9 mouse cellular contexts compared by ENCODE assay signal in genomic region chrX:161399110-161399509, GRCm38 (mm10).
A peak's percentile ranks its signal among the peaks of the same experiment; 100 is the strongest.
DNase-seq lines count a peak whose midpoint lies in the region; ATAC-seq and TF ChIP-seq lines count a peak whose summit lies in the region.
"Had no signal": no experiment of that assay in that cellular context is flagged by ENCODE, and none has a peak within 500 bp of the region (broad histone marks: within the 10 kb centered on the region; RNA-seq: fewer than 3 reads in every experiment).

No protein-coding gene starts in this region.

- TF ChIP-seq CTCF in hindbrain, postnatal 0 days (IDR thresholded peaks at IDR 0.05; ENCODE audit: low read depth), result peak; percentile 94

- no peak overlapping the region for H3K4me2 ChIP-seq in hindbrain, embryonic 11.5 days (replicated peaks; ENCODE audit: low read depth, low read length)
- no peak overlapping the region for H3K4me2 ChIP-seq in hindbrain, embryonic 12.5 days (replicated peaks)
- no peak overlapping the region for H3K4me2 ChIP-seq in hindbrain, postnatal 0 days (ENCODE audit: low read depth, low read length)
- H3K4me2 ChIP-seq: embryonic facial prominence, embryonic 15.5 days had no signal

- H3K9ac ChIP-seq in hindbrain, embryonic 11.5 days (ENCODE audit: low read depth, low read length), result no peak overlapping the region
- no peak overlapping the region for H3K9ac ChIP-seq in hindbrain, embryonic 12.5 days
- H3K9ac ChIP-seq in hindbrain, postnatal 0 days (replicated peaks; ENCODE audit: low read length), result no peak overlapping the region
- H3K9ac ChIP-seq: embryonic facial prominence, embryonic 15.5 days had no signal

- no peak overlapping the region for H3K27ac ChIP-seq in hindbrain, embryonic 11.5 days (ENCODE audit: low read depth, low read length)
- no peak overlapping the region for H3K27ac ChIP-seq in hindbrain, embryonic 12.5 days
- H3K27ac ChIP-seq in hindbrain, postnatal 0 days, result no peak overlapping the region
- H3K27ac ChIP-seq: embryonic facial prominence, embryonic 15.5 days had no signal

- no peaks in the 10 kb centered on the region for H3K9me3 ChIP-seq in hindbrain, embryonic 11.5 days (ENCODE audit: control insufficient read depth, low read length)
- no peaks in the 10 kb centered on the region for H3K9me3 ChIP-seq in hindbrain, embryonic 12.5 days (replicated peaks)
- no peaks in the 10 kb centered on the region for H3K9me3 ChIP-seq in hindbrain, postnatal 0 days (ENCODE audit: low read length)
- H3K9me3 ChIP-seq: embryonic facial prominence, embryonic 15.5 days had no signal

- H3K4me1 ChIP-seq in hindbrain, embryonic 11.5 days (replicated peaks; ENCODE audit: control insufficient read depth, insufficient read depth, low read length), result no peaks in the 10 kb centered on the region
- no peaks in the 10 kb centered on the region for H3K4me1 ChIP-seq in hindbrain, embryonic 12.5 days
- H3K4me1 ChIP-seq in hindbrain, postnatal 0 days (ENCODE audit: insufficient read depth, low read length), result no peaks in the 10 kb centered on the region
- H3K4me1 ChIP-seq: embryonic facial prominence, embryonic 15.5 days had no signal

- H3K36me3 ChIP-seq in hindbrain, embryonic 11.5 days (ENCODE audit: control insufficient read depth, insufficient read depth, low read length), result no peaks in the 10 kb centered on the region
- no peaks in the 10 kb centered on the region for H3K36me3 ChIP-seq in hindbrain, embryonic 12.5 days
- H3K36me3 ChIP-seq in hindbrain, postnatal 0 days (ENCODE audit: insufficient read depth, low read length), result no peaks in the 10 kb centered on the region
- H3K36me3 ChIP-seq: embryonic facial prominence, embryonic 15.5 days had no signal

- H3K4me3 ChIP-seq in hindbrain, embryonic 11.5 days (ENCODE audit: low read depth, low read length), result no peak overlapping the region
- no peak overlapping the region for H3K4me3 ChIP-seq in hindbrain, embryonic 12.5 days
- no peak overlapping the region for H3K4me3 ChIP-seq in hindbrain, postnatal 0 days (ENCODE audit: low read length)
- H3K4me3 ChIP-seq: embryonic facial prominence, embryonic 15.5 days had no signal

- peak; percentile 80 for DNase-seq in hindbrain, embryonic 11.5 days (ENCODE audit: low spot score)
- peak; percentile 5 for DNase-seq in adipocyte (ENCODE audit: low spot score)
- DNase-seq in embryo, embryonic 10.5 days (ENCODE audit: low spot score), result peak; percentile 85
- peak; percentile 89 for DNase-seq in hindbrain, postnatal 0 days (ENCODE audit: low spot score)
- DNase-seq in left cerebral cortex, postnatal 4 days, result peak; percentile 80
- DNase-seq in ovary, postnatal 10 days (ENCODE audit: low spot score), result peak; percentile 39
- peak; percentile 33 to 61 for DNase-seq in thymus, postnatal 10 days (ENCODE audit: low spot score in 2 of 2)

- intact Hi-C loops in left cerebral cortex, postnatal 4 days (cut with DNase I), result loop anchor here (2.0 to 5.0 kb wide), 2 partner anchors 392 to 428 kb away; no protein-coding TSS in a partner anchor

- WGBS in hindbrain, embryonic 11.5 days, result 21% methylated on average over 11 of the region's 11 CpGs
- 23% methylated on average over 11 of the region's 11 CpGs for WGBS in hindbrain, embryonic 12.5 days
- WGBS in hindbrain, postnatal 0 days, result 25% methylated on average over 11 of the region's 11 CpGs

- H3K27me3 ChIP-seq in hindbrain, embryonic 11.5 days (ENCODE audit: control insufficient read depth, insufficient read depth, low read length), result no peaks in the 10 kb centered on the region
- peaks cover 5% of the 10 kb centered on the region; the same call in 1 of the 2 replicates for H3K27me3 ChIP-seq in hindbrain, embryonic 12.5 days
- no peaks in the 10 kb centered on the region for H3K27me3 ChIP-seq in hindbrain, postnatal 0 days (ENCODE audit: insufficient read depth, low read length)

- ATAC-seq in hindbrain, embryonic 11.5 days (ENCODE audit: low FRiP score), result no peak
- no peak for ATAC-seq in hindbrain, embryonic 12.5 days (ENCODE audit: low FRiP score)
- no peak for ATAC-seq in hindbrain, postnatal 0 days

Comparison
In these comparisons a context has a peak if more than half of its experiments do, and no peak if none do; other contexts are left out.
1. DNase-seq: peak in every context shown above with its lines; median percentile 89 in hindbrain, postnatal 0 days; 85 in embryo, embryonic 10.5 days; 80 in hindbrain, embryonic 11.5 days; 80 in left cerebral cortex, postnatal 4 days; 47 in thymus, postnatal 10 days; 39 in ovary, postnatal 10 days; 5 in adipocyte.